Mouse (Mus musculus) telencephalon, adult 2 months (tissue): ENCODE measurements around the gene Srsf7.

Experiments used
- DNase-seq: peaks from one replicate; pipeline ENCODE4 v3.0.0-alpha.2; 2011; ENCODE audit warnings: low read depth, low spot score

Srsf7 gene

GRCm38 (mm10) chr17:80156905-80157304 lies 50.2 kb downstream of the Srsf7 start:
- DNase-seq, result no peak

- DNase-seq, result no peak
Observed at GRCm38 (mm10) chr17:80153631-80154030, 53.5 kb downstream of the Srsf7 start.

GRCm38 (mm10) chr17:80152767-80153630 lies 54.1 kb downstream of the Srsf7 start:
- no peak for DNase-seq

- no peak for DNase-seq
Observed at GRCm38 (mm10) chr17:80151353-80151752, 55.8 kb downstream of the Srsf7 start.
